Mouse (Mus musculus) layer of hippocampus, adult 2 months (tissue): ENCODE measurements around the gene Boc. TPM values are rescaled to one million over a fixed set of nuclear protein-coding genes. Genes with fewer than 3 reads are reported as not detected.

Source experiments
- DNase-seq, 2 experiments: peaks; one replicate each; pipeline ENCODE4 v3.0.0; 2022; ENCODE audit warnings: low spot score in 2 of 2
- H3K27ac ChIP-seq: fragments of 200-600 bp; 2 replicates; pipeline ENCODE4 v1.8.1; 2022
- H3K4me3 ChIP-seq: fragments of 200-600 bp; 2 replicates; pipeline ENCODE4 v1.8.1; 2022; ENCODE audit warnings: mild to moderate bottlenecking
- CTCF ChIP-seq: fragments of 200-600 bp; conservative IDR thresholded peaks from 2 replicates; pipeline ENCODE4 v1.8.1; 2022; ENCODE audit warnings: antibody characterized with exemption, mild to moderate bottlenecking, moderate library complexity
- total RNA-seq, 2 experiments: library from RNA; stranded (reverse); gene quantifications; 2 replicates each; pipeline ENCODE4 v1.2.3; 2021

Gene Boc
- total RNA-seq, 2 experiments from 2014 or later = 9.7 to 12.1 TPM

GRCm38 (mm10) chr16:44564359-44564758 is 5.7 kb upstream of the Boc start:
- Histone ChIP-seq H3K4me3 (no peak overlapping the region), H3K27ac (no peak overlapping the region)
- TF ChIP-seq CTCF = no peak
- DNase-seq = no peak

DNA sequence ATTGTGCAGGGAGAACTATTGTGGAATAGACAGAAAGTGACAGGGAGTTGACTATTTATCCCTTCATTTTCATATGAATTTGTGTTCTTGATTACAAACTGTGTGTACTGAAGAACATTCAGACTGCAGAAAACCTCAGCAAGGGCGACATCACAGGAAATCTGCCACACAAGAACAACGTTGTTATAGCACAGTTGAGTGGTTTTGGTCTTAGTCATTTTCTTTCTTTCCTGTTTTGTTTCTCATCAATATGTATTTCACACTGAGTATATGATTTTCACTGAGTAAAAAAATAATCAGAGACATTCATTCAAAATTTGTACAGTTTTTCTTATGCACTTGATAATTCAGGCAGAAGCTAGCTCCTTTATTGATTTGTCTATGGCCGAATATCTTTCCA is 3.4 kb upstream of the Boc start:
- TF ChIP-seq CTCF = no peak
- Histone ChIP-seq H3K27ac (no peak overlapping the region), H3K4me3 (no peak overlapping the region)
- DNase-seq = no peak

DNA sequence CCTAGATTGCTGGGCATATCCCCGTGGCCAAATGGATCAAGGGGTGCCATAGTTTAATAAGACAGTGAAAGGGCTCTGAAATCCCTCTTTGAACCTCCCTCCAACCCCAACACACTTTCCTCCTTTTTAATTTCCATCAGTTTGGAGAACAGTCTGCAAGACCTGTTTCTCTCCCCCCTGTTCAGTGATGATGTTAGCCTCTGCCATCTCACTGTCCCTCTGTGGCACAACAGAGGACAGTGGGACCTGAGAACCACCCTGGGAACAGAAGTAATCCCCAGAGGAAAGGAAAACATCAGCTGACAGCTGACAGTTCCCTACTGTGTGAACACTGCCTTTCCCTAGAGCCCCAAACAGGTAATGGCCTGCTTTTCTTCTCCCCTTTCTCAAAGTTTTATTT is 1.5 kb upstream of the Boc start:
- no peak overlapping the region for H3K4me3 ChIP-seq
- H3K27ac ChIP-seq = no peak overlapping the region
- no peak for TF ChIP-seq CTCF
- no peak for DNase-seq

GRCm38 (mm10) chr16:44559330-44559695 is 616 bp upstream of the Boc start:
- no peak for DNase-seq
- Histone ChIP-seq H3K27ac (peak overlapping the region; percentile 92; the same call in 1 of the 2 replicates), H3K4me3 (peak overlapping the region; percentile 89)
- no peak for TF ChIP-seq CTCF

DNA sequence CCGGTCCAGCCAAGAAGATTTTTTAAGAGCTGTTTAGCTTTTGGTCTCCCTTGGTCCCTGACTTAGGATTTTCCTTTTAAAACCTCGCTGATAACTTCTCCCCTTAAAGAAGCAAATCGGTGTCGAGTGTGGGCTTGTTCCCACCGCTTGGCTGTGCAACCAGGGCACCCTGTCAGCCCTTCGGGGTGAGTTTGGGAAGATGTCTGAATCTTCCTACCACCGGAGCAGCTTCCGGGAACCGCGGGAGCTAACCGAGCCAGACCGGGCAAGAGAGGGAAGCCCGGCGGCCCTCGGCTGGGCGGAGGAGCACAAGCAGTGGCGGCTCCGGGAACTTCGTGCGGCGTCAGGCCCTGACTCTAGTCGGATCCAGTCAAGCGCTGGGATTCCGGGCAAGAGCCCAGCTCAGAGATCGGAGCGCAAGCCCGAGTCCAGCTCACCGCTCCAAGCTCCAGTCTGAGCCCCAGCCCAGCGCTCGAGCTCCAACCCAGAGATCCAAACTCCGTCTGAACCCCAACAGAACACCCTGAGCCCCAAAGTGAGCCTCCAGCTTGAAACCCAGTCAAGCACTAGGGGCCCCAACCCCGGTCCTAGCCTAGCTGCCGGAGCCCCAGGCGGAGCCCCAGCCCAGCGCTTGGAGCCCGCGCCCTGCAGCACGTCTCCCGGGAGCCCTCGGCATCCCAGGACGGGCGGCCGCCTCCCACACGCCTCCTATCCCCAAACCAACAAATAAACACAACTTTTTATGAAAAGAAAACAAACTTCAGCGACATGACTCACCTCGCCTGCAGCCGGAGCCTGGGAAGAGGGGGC is 831 bp downstream of the Boc start:
- Histone ChIP-seq H3K27ac (peak overlapping the region; percentile 92), H3K4me3 (peak overlapping the region; percentile 89)
- TF ChIP-seq CTCF = peak; percentile 51
- peak; percentile 32 to 60 for DNase-seq

DNA sequence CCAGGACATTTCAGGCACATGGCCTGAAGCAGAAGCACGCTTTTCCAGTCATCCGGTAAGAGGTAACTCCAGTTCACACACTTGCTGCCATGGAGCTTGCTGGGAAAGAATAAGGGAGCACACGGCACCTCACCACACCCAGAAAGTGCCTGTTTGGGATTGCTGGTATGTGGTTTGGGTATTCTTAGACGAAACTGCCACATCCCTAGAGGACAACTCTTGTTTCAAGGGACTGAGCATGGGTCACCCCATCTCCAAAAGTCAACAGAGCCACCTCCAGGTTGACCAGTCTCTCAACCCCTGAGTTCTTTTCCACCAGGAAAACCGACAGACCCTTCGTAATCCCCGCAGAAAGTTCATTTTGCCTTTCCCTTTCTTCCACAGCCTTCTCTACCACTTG is 1.6 kb downstream of the Boc start:
- Histone ChIP-seq H3K4me3 (peak overlapping the region; percentile 41), H3K27ac (peak overlapping the region; percentile 11; the same call in 1 of the 2 replicates)
- TF ChIP-seq CTCF = no peak
- no peak for DNase-seq

GRCm38 (mm10) chr16:44555791-44556709 is 2.6 kb downstream of the Boc start:
- TF ChIP-seq CTCF = no peak
- H3K27ac ChIP-seq = no peak overlapping the region
- no peak overlapping the region; the same call in 1 of the 2 replicates for H3K4me3 ChIP-seq
- DNase-seq = no peak

- H3K4me3 ChIP-seq = no peak overlapping the region
- TF ChIP-seq CTCF = no peak
- no peak for DNase-seq
- H3K27ac ChIP-seq = no peak overlapping the region
Measured at GRCm38 (mm10) chr16:44553861-44554260, 4.8 kb downstream of the Boc start.

- Histone ChIP-seq H3K27ac (no peak overlapping the region), H3K4me3 (no peak overlapping the region)
- no peak for TF ChIP-seq CTCF
- no peak for DNase-seq
Measured at GRCm38 (mm10) chr16:44552726-44553125, 6.0 kb downstream of the Boc start.

DNA sequence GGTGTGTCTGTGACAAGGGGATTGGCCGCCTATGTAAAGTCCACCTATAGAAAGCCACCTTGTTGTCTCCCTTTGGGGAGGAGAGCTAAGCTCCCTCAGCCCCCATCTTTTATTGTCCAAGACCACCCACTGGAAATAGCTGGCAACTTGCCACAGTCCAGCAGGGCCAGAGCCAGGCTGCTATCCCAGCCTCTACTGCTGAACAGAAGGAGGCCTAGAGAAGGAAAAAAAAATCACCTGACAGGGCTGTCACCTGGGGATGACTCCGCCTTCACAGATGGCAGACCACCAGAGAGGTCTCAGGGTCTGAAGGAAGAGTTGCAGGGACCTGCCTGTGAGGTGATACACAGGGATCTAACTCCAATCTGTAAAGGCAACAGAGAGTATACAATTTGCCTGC is 6.7 kb downstream of the Boc start:
- Histone ChIP-seq H3K4me3 (no peak overlapping the region), H3K27ac (0 out of 2 replicates have a peak overlapping the region, but pooled peaks have one; percentile 32)
- no peak for DNase-seq
- TF ChIP-seq CTCF = no peak

GRCm38 (mm10) chr16:44551491-44551890 is 7.2 kb downstream of the Boc start:
- Histone ChIP-seq H3K4me3 (no peak overlapping the region), H3K27ac (no peak overlapping the region)
- no peak for TF ChIP-seq CTCF
- DNase-seq = no peak

GRCm38 (mm10) chr16:44550843-44551242 is 7.9 kb downstream of the Boc start:
- Histone ChIP-seq H3K27ac (no peak overlapping the region; the same call in 1 of the 2 replicates), H3K4me3 (no peak overlapping the region)
- no peak for DNase-seq
- TF ChIP-seq CTCF = no peak
